Mouse (Mus musculus) liver, postnatal 0 days (tissue): ENCODE results near the gene Usp12.

Source experiments
- CTCF ChIP-seq: sonication (generic); IDR thresholded peaks from 2 replicates; pipeline ENCODE4 v1.5.1; 2016; ENCODE audit warnings: antibody characterized with exemption, low read depth
- EP300 ChIP-seq: IDR thresholded peaks from 2 replicates; pipeline ENCODE4 v1.6.1; 2016; ENCODE audit warnings: antibody characterized with exemption, low read depth, mild to moderate bottlenecking

GRCm38 (mm10) chr5:146834959-146835358 lies 40.2 kb upstream of the Usp12 start:
- TF ChIP-seq CTCF (no peak), EP300 (no peak)
